Mouse (Mus musculus) liver, adult 2 months (tissue): ENCODE data around the gene 1110065P20Rik.

Experiments used
- CTCF ChIP-seq: fragments of 200-500 bp; IDR thresholded peaks from 2 replicates; pipeline ENCODE4 v1.5.1; 2011; ENCODE audit warnings: low read depth, low read length, control low read depth
- POLR2A ChIP-seq: fragments of 200-500 bp; IDR thresholded peaks from 2 replicates; pipeline ENCODE4 v1.6.1; 2011; ENCODE audit warnings: low read length, control low read depth; ENCODE audit not compliant: insufficient read depth; ENCODE audit errors: extremely low read depth

- no peak for TF ChIP-seq POLR2A
- TF ChIP-seq CTCF, result no peak
Measured at GRCm38 (mm10) chr4:124856294-124856693, 5.3 kb upstream of the 1110065P20Rik start.
